Mouse (Mus musculus) MEL (cell line): ENCODE measurements around the gene Pld1. TPM values are rescaled to one million over a fixed set of nuclear protein-coding genes. Genes with fewer than 3 reads are reported as not detected.

Experiments used
- DNase-seq: peaks from one replicate; pipeline ENCODE4 v3.0.0; 2011; ENCODE audit warnings: low read depth, low spot score
- H3K27ac ChIP-seq: 2 replicates; pipeline ENCODE4 v1.5.1; 2012; ENCODE audit warnings: low read depth, mild to moderate bottlenecking, control low read depth, low read length, moderate library complexity; ENCODE audit not compliant: control insufficient read depth
- H3K27me3 ChIP-seq, 2 experiments: fragments of 150-350 bp in 1 of 2; sonication (generic) in 1 of 2; 2 replicates each; pipeline ENCODE4 v1.6.1; 2012; ENCODE audit warnings: low read length in 2 of 2, mild to moderate bottlenecking in 2 of 2, improper control_type of control experiment in 1 of 2, moderate library complexity in 1 of 2; ENCODE audit not compliant: insufficient read depth in 2 of 2, control insufficient read depth in 1 of 2
- H3K36me3 ChIP-seq, 2 experiments: 2 replicates each; pipeline ENCODE4 v1.6.1; 2012 to 2014; ENCODE audit warnings: low read length in 2 of 2, improper control_type of control experiment in 1 of 2, inconsistent platforms in 1 of 2, mild to moderate bottlenecking in 1 of 2; ENCODE audit not compliant: insufficient read depth in 2 of 2, control insufficient read depth in 1 of 2
- H3K4me1 ChIP-seq, 2 experiments: fragments of 150-350 bp in 1 of 2; sonication (generic) in 1 of 2; 2 replicates each; pipeline ENCODE4 v1.6.1; 2012; ENCODE audit warnings: low read length in 2 of 2, improper control_type of control experiment in 1 of 2, mild to moderate bottlenecking in 1 of 2; ENCODE audit not compliant: insufficient read depth in 2 of 2, control insufficient read depth in 1 of 2
- H3K4me3 ChIP-seq, 2 experiments: fragments of 150-350 bp in 1 of 2; sonication (generic) in 1 of 2; 2 replicates each; pipeline ENCODE4 v1.5.1; 2012; ENCODE audit warnings: low read depth in 2 of 2, low read length in 2 of 2, mild to moderate bottlenecking in 2 of 2, moderate library complexity in 2 of 2, control low read depth in 1 of 2, improper control_type of control experiment in 1 of 2; ENCODE audit not compliant: control insufficient read depth in 1 of 2, insufficient read depth in 1 of 2
- H3K79me2 ChIP-seq: 2 replicates; pipeline ENCODE4 v1.6.1; 2012; ENCODE audit warnings: mild to moderate bottlenecking, low read length, moderate library complexity; ENCODE audit not compliant: control insufficient read depth, poor library complexity, insufficient read depth
- H3K9ac ChIP-seq: 2 replicates; pipeline ENCODE4 v1.6.1; 2012; ENCODE audit warnings: low read depth, mild to moderate bottlenecking, control low read depth, low read length, moderate library complexity; ENCODE audit not compliant: control insufficient read depth, poor library complexity, severe bottlenecking
- H3K9me3 ChIP-seq: fragments of 150-350 bp; sonication (generic); replicated peaks from 2 replicates; pipeline ENCODE4 v1.6.1; 2012; ENCODE audit warnings: mild to moderate bottlenecking, low read length, improper control_type of control experiment, moderate library complexity; ENCODE audit not compliant: insufficient read depth
- BHLHE40 ChIP-seq: IDR thresholded peaks from 2 replicates; pipeline ENCODE4 v1.6.1; 2012; ENCODE audit warnings: low read depth, mild to moderate bottlenecking, inconsistent platforms, low read length, improper control_type of control experiment, borderline replicate concordance
- ELF1 ChIP-seq: IDR thresholded peaks from 2 replicates; pipeline ENCODE4 v1.6.1; 2014; ENCODE audit warnings: low read depth, mild to moderate bottlenecking, inconsistent platforms, low read length, improper control_type of control experiment, moderate library complexity
- GABPA ChIP-seq: IDR thresholded peaks from 2 replicates; pipeline ENCODE4 v1.6.1; 2012; ENCODE audit warnings: low read depth, mild to moderate bottlenecking, inconsistent platforms, low read length, improper control_type of control experiment, moderate library complexity
- GATA1 ChIP-seq: IDR thresholded peaks from 2 replicates; pipeline ENCODE4 v1.6.1; 2011; ENCODE audit warnings: low read depth, low read length, improper control_type of control experiment
- HCFC1 ChIP-seq: IDR thresholded peaks from 2 replicates; pipeline ENCODE4 v1.6.1; 2012; ENCODE audit warnings: low read depth, mild to moderate bottlenecking, inconsistent platforms, low read length, improper control_type of control experiment, moderate library complexity
- JUND ChIP-seq: IDR thresholded peaks from 2 replicates; pipeline ENCODE4 v1.6.1; 2011; ENCODE audit warnings: low read depth, mild to moderate bottlenecking, improper control_type of control experiment, low read length
- MAX ChIP-seq: IDR thresholded peaks from 2 replicates; pipeline ENCODE4 v1.6.1; 2011; ENCODE audit warnings: low read length, improper control_type of control experiment
- MXI1 ChIP-seq: IDR thresholded peaks from 2 replicates; pipeline ENCODE4 v1.6.1; 2011; ENCODE audit warnings: mild to moderate bottlenecking, low read depth, low read length, improper control_type of control experiment
- MYB ChIP-seq: IDR thresholded peaks from 2 replicates; pipeline ENCODE4 v1.6.1; 2011; ENCODE audit warnings: mild to moderate bottlenecking, low read depth, low read length, improper control_type of control experiment
- NELFE ChIP-seq: IDR thresholded peaks from 2 replicates; pipeline ENCODE4 v1.6.1; 2011; ENCODE audit warnings: low read depth, low read length, improper control_type of control experiment
- NRF1 ChIP-seq: IDR thresholded peaks from 2 replicates; pipeline ENCODE4 v1.6.1; 2014; ENCODE audit warnings: low read depth, mild to moderate bottlenecking, inconsistent platforms, low read length, improper control_type of control experiment, moderate library complexity; ENCODE audit not compliant: poor library complexity, insufficient read depth, severe bottlenecking
- POLR2A ChIP-seq, 2 experiments: IDR thresholded peaks; 2 replicates each; pipeline ENCODE4 v1.6.1; 2011 to 2012; ENCODE audit warnings: low read length in 2 of 2, mild to moderate bottlenecking in 2 of 2, control low read depth in 1 of 2, improper control_type of control experiment in 1 of 2, low read depth in 1 of 2, moderate library complexity in 1 of 2; ENCODE audit not compliant: control insufficient read depth in 1 of 2, insufficient read depth in 1 of 2, poor library complexity in 1 of 2
- POLR2AphosphoS5 ChIP-seq: IDR thresholded peaks from 2 replicates; pipeline ENCODE4 v1.6.1; 2012; ENCODE audit warnings: low read depth, borderline replicate concordance, mild to moderate bottlenecking, inconsistent platforms, low read length, moderate library complexity, mixed read lengths
- RAD21 ChIP-seq: IDR thresholded peaks from 2 replicates; pipeline ENCODE4 v1.6.1; 2011; ENCODE audit warnings: mild to moderate bottlenecking, low read depth, low read length, improper control_type of control experiment
- TAL1 ChIP-seq: IDR thresholded peaks from 2 replicates; pipeline ENCODE4 v1.6.1; 2012; ENCODE audit warnings: mild to moderate bottlenecking, inconsistent platforms, low read length, moderate library complexity, mixed read lengths
- TBP ChIP-seq: IDR thresholded peaks from 2 replicates; pipeline ENCODE4 v1.8.0; 2011; ENCODE audit warnings: low read depth, low read length, improper control_type of control experiment
- TCF12 ChIP-seq: IDR thresholded peaks from 2 replicates; pipeline ENCODE4 v1.6.1; 2014; ENCODE audit warnings: low read depth, mild to moderate bottlenecking, inconsistent platforms, low read length, improper control_type of control experiment, moderate library complexity
- UBTF ChIP-seq: IDR thresholded peaks from 2 replicates; pipeline ENCODE4 v1.6.1; 2012; ENCODE audit warnings: low read depth, mild to moderate bottlenecking, inconsistent platforms, low read length, improper control_type of control experiment, moderate library complexity, borderline replicate concordance; ENCODE audit not compliant: insufficient read depth
- USF1 ChIP-seq: IDR thresholded peaks from 2 replicates; pipeline ENCODE4 v1.6.1; 2014; ENCODE audit warnings: low read depth, mild to moderate bottlenecking, inconsistent platforms, low read length, improper control_type of control experiment, moderate library complexity
- ZMIZ1 ChIP-seq: IDR thresholded peaks from 2 replicates; pipeline ENCODE4 v1.6.1; 2012; ENCODE audit warnings: low read depth, mild to moderate bottlenecking, inconsistent platforms, low read length, improper control_type of control experiment, moderate library complexity
- polyA plus RNA-seq, 2 experiments: library from polyadenylated mRNA; stranded (reverse) in 1 of 2; unstranded in 1 of 2; fragments of >175 nt in 1 of 2; fragments of >200 nt in 1 of 2; gene quantifications; 2 replicates each; pipeline versions ENCODE4 v1.2.1 to v1.2.4; 2012; ENCODE audit warnings: low replicate concordance in 2 of 2, low read depth in 1 of 2; ENCODE audit not compliant: insufficient read length in 2 of 2, insufficient read depth in 1 of 2, missing spikeins in 1 of 2
- total RNA-seq: library from RNA; depleted of rRNA; stranded (reverse); fragments of 300-350 nt; gene quantifications from 2 replicates; pipeline ENCODE4 v1.2.3, GENCODE M21; 2012

Pld1 gene
- total and polyA plus RNA-seq, 3 experiments = 0.22 TPM; not detected in 2

DNA sequence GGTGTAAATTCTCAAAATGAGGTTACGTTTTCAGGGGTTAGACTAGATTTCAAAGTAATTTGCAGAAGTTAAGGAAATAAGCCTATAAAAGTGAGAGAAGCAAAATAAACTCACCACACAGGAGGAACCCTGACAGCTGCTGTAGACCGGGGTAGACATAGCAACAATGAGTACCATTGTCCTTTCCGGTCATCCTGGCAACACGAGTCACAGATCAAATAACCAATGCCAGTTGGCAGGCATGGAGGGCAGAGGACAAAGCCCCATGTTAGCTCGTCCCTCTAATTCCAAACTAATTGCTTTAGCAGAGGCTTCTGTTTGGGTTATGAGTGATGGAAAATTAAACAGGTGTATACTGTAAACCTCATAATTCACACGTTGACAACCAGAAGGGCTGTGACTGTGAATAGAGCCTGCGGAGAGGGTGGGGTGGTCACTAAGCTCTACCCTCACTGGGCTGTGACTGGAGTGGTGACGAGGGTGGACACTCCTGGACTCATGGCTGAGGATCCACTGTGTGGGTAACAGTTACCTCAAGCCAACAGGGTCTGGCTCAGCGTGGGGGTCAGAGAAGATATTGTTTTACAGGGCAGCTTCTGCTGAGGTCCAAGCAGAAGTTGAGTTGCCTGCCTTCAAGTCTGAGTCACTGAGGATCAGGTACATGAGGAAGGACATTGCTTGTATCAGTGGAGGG lies 39.7 kb downstream of the Pld1 start:
- H3K79me2 ChIP-seq = no peaks in the 10 kb centered on the region
- TF ChIP-seq USF1 (no peak), TBP (no peak), BHLHE40 (no peak), TAL1 (no peak), POLR2AphosphoS5 (no peak), HCFC1 (no peak), RAD21 (no peak), UBTF (no peak), ELF1 (no peak), MXI1 (no peak), GABPA (no peak), ZMIZ1 (no peak), NELFE (no peak), JUND (no peak), NRF1 (no peak), POLR2A (IDR thresholded peaks at IDR 0.05; ENCODE audit: control insufficient read depth in 1 of 2, insufficient read depth in 1 of 2, low read depth in 1 of 2, low read length in 2 of 2, poor library complexity in 1 of 2) (no peak), TCF12 (no peak)

DNA sequence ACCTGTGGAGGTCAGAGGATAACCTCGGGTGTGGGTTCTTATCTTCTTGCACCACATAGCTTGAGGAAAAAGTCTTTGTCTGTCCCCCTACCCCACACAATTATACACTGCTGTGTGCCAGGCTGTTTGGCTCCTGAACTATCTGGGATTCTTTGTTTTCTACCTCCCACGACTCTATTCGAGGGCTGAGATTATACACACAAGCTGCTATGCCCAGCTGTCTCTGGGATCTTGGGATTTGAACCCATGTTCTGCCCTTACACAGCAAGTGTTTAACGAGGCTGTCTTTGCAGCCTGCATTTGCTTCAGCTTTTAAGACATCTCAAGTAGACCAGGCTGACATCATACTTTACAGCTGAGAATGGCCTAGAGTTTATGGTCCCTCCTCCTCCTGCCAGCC lies 43.1 kb downstream of the Pld1 start:
- H3K4me1 ChIP-seq = no peaks in the 10 kb centered on the region
- H3K27ac ChIP-seq = no peak overlapping the region
- H3K9ac ChIP-seq = no peak overlapping the region
- no peak for DNase-seq
- no peaks in the 10 kb centered on the region for H3K36me3 ChIP-seq
- no peak overlapping the region for H3K4me3 ChIP-seq
- no peaks in the 10 kb centered on the region for H3K79me2 ChIP-seq
- no peak for TF ChIP-seq MYB
- no peak for TF ChIP-seq GATA1
- no peak for TF ChIP-seq GABPA
- no peak for TF ChIP-seq MAX
- no peak for TF ChIP-seq UBTF
- H3K27me3 ChIP-seq = no peaks in the 10 kb centered on the region
- no peaks in the 10 kb centered on the region for H3K9me3 ChIP-seq

More for the DNA sequence above, 39.7 kb downstream of the Pld1 start:
- Histone ChIP-seq H3K27ac (no peak overlapping the region), H3K36me3 (no peaks in the 10 kb centered on the region), H3K27me3 (no peaks in the 10 kb centered on the region), H3K4me1 (no peaks in the 10 kb centered on the region), H3K9me3 (no peaks in the 10 kb centered on the region), H3K4me3 (no peak overlapping the region), H3K9ac (no peak overlapping the region)
- DNase-seq = no peak
